Mouse (Mus musculus) limb, embryonic 11.5 days (tissue): ENCODE results near the gene Bhmt. TPM values are rescaled to one million over a fixed set of nuclear protein-coding genes. Genes with fewer than 3 reads are reported as not detected.
"Not testable (repeated sequence)": the region's sequence is repeated elsewhere in the genome, so short reads cannot be mapped to it uniquely, and the experiment has no call there.

ENCODE experiments used
- ATAC-seq: fragments of 200-750 bp; cut with Nextera tagmentation; 2 replicates; pipeline ENCODE4 v1.8.0; 2017; ENCODE audit warnings: low read depth; ENCODE audit not compliant: insufficient number of reproducible peaks, low FRiP score, low TSS enrichment
- DNase-seq: peaks from one replicate; pipeline ENCODE4 v3.0.0-alpha.2; 2015; ENCODE audit warnings: low spot score
- H3K27ac ChIP-seq: fragments of 300-500 bp; sonication (generic); replicated peaks from 2 replicates; pipeline ENCODE4 v1.5.1; 2014; ENCODE audit warnings: low read depth, mild to moderate bottlenecking, low read length
- H3K27me3 ChIP-seq: fragments of 300-500 bp; sonication (generic); 2 replicates; pipeline ENCODE4 v1.6.1; 2014; ENCODE audit warnings: mild to moderate bottlenecking, low read length, mixed read lengths; ENCODE audit not compliant: control insufficient read depth, insufficient read depth
- H3K36me3 ChIP-seq: fragments of 300-500 bp; sonication (generic); 2 replicates; pipeline ENCODE4 v1.6.1; 2014; ENCODE audit warnings: mild to moderate bottlenecking, low read length, moderate library complexity, mixed read lengths; ENCODE audit not compliant: control insufficient read depth, insufficient read depth
- H3K4me1 ChIP-seq: fragments of 300-500 bp; sonication (generic); 2 replicates; pipeline ENCODE4 v1.6.1; 2014; ENCODE audit warnings: low read length, mixed read lengths; ENCODE audit not compliant: control insufficient read depth, insufficient read depth
- H3K4me2 ChIP-seq: fragments of 300-500 bp; sonication (generic); 2 replicates; pipeline ENCODE4 v1.6.1; 2014; ENCODE audit warnings: low read depth, mild to moderate bottlenecking, moderate library complexity; ENCODE audit not compliant: severe bottlenecking
- H3K4me3 ChIP-seq: fragments of 300-500 bp; sonication (generic); 2 replicates; pipeline ENCODE4 v1.5.1; 2014; ENCODE audit warnings: low read depth, low read length
- H3K9ac ChIP-seq: fragments of 300-500 bp; sonication (generic); 2 replicates; pipeline ENCODE4 v1.6.1; 2014; ENCODE audit warnings: mild to moderate bottlenecking, low read length
- H3K9me3 ChIP-seq: fragments of 300-500 bp; sonication (generic); 2 replicates; pipeline ENCODE4 v1.6.1; 2016; ENCODE audit warnings: low read length; ENCODE audit not compliant: control insufficient read depth
- whole genome bisulfite sequencing: fragments of 180-500 bp; shearing (Covaris S2); extraction: QIAGEN DNeasy Blood & Tissue Kit; methylation state at CpG from one replicate; pipeline ENCODE4 v1.1.7; 2014; 5-methylcytosine and 5-hydroxymethylcytosine counted together
- polyA plus RNA-seq: library from polyadenylated mRNA; unstranded; fragments of >200 nt; fragmentation: Nextera tagmentation; extraction: Ambion mirVana; gene quantifications from 2 replicates; pipeline ENCODE4 v1.2.1, GENCODE M21; 2014

The Bhmt gene
- polyA plus RNA-seq, 1 experiment from 2014 or later = 0.15 TPM

DNA sequence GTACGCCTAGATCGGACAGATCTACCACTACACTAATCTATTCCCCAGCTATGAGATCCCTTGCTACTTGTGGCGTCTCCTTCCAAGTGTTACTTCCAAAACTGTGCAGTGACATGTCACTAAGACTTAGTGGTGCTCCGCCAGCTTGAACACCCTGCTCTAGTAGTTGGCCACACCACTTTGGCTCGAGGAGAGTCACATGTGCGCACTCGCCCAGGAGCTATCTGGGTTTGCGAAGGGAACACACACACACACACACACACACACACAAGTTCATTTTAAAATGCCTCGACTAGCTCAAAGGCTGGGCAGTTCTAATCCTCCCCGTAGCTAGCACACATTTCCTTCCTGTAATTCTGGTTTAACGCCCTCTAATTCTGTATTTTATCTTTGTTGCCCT, 36.2 kb downstream of the Bhmt start:
- ATAC-seq (no peak), DNase-seq (no peak)
- Histone ChIP-seq H3K36me3 (0 out of 2 replicates have a peak, but pooled peaks cover 2% of the 10 kb centered on the region), H3K27me3 (no peaks in the 10 kb centered on the region), H3K4me3 (no peak overlapping the region), H3K4me2 (no peak overlapping the region), H3K9me3 (no peaks in the 10 kb centered on the region), H3K9ac (no peak overlapping the region), H3K4me1 (no peaks in the 10 kb centered on the region), H3K27ac (no peak overlapping the region)
- 85% methylated on average over 11 of the region's 11 CpGs for WGBS

GRCm38 (mm10) chr13:93593040-93593699, 44.6 kb downstream of the Bhmt start:
- Histone ChIP-seq H3K9ac (no peak overlapping the region), H3K27ac (no peak overlapping the region), H3K4me3 (no peak overlapping the region), H3K9me3 (no peaks in the 10 kb centered on the region), H3K4me2 (no peak overlapping the region), H3K36me3 (no peaks in the 10 kb centered on the region), H3K4me1 (no peaks in the 10 kb centered on the region), H3K27me3 (no peaks in the 10 kb centered on the region)
- 88% methylated on average over 2 of the region's 2 CpGs for WGBS
- no peak for DNase-seq
- no peak for ATAC-seq

DNA sequence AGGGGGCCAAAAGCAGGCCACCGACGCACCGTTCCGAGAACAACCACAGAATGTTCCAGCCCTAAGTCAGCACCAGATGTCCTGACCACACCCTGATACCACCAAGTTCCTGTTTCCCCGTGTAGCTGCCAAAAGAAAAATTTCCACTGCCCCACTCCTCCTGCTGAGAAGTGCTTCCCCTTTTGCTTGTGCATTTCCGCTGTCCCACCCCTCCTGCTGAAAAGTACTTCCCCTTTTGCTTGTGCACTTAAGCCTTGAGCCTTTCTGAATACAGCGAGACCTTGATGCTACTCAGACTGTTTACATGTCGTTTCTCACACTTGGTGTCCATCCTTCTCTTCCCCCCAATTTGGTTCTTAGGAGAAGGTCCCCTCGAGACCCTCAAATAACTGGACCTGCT, 55.2 kb downstream of the Bhmt start:
- ATAC-seq, H3K9ac ChIP-seq, H3K4me2 ChIP-seq, H3K4me3 ChIP-seq, H3K27me3 ChIP-seq, H3K4me1 ChIP-seq, DNase-seq, H3K27ac ChIP-seq, H3K36me3 ChIP-seq, H3K9me3 ChIP-seq: not testable (repeated sequence)
- 93% methylated on average over 9 of the region's 9 CpGs for WGBS

DNA sequence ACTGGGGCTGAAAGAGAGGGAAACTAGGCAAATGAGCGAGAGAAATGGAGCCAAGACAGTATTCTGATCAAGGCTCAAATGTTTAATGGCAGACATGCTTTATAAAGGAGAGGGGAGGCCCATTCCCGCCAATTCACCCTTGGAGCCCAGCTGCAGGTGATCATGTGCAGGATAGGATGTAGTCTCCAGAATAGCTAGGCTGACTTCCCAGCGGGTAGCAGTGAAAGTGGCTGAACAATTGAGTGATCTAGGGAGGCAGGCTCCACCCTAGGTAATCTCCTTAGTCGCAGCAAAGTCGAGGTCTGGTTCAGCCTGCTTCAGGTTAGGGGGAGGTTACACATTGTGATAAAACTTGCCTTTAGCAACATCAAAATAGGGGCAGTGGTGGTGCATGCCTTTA, 57.3 kb downstream of the Bhmt start:
- no peaks in the 10 kb centered on the region for H3K4me1 ChIP-seq
- H3K36me3 ChIP-seq = no peaks in the 10 kb centered on the region
- H3K9me3 ChIP-seq = no peaks in the 10 kb centered on the region
- no peak overlapping the region for H3K27ac ChIP-seq
- H3K4me2 ChIP-seq = no peak overlapping the region
- no peak for ATAC-seq
- no peak overlapping the region for H3K9ac ChIP-seq
- 84% methylated on average over 5 of the region's 5 CpGs for WGBS
- no peak for DNase-seq
- no peak overlapping the region for H3K4me3 ChIP-seq
- H3K27me3 ChIP-seq = no peaks in the 10 kb centered on the region

- no peak overlapping the region for H3K9ac ChIP-seq
- no peaks in the 10 kb centered on the region for H3K4me1 ChIP-seq
- 62% methylated on average over 4 of the region's 4 CpGs for WGBS
- H3K27ac ChIP-seq = no peak overlapping the region
- no peaks in the 10 kb centered on the region for H3K9me3 ChIP-seq
- H3K4me2 ChIP-seq = no peak overlapping the region
- no peaks in the 10 kb centered on the region for H3K36me3 ChIP-seq
- no peak overlapping the region for H3K4me3 ChIP-seq
- no peaks in the 10 kb centered on the region for H3K27me3 ChIP-seq
- ATAC-seq = no peak
- DNase-seq = no peak
These were observed 68.1 kb downstream of the Bhmt start for GRCm38 (mm10) chr13:93569676-93570075.

Other genes starting within 250 kb of the Bhmt start
- gene Jmy, start 138.2 kb downstream of the Bhmt start, polyA plus RNA-seq = 4.2 TPM in 2 replicates
- gene Bhmt2, start 36.3 kb upstream of the Bhmt start, polyA plus RNA-seq = 0.07 TPM in 1 of 2 replicates, not detected in the other
- not detected in 2 replicates for gene Dmgdh, start 36.5 kb upstream of the Bhmt start, polyA plus RNA-seq
- 10.2 and 12.0 TPM in 2 replicates for gene Arsb, start 133.7 kb upstream of the Bhmt start, polyA plus RNA-seq